Mouse (Mus musculus): ENCODE data around the gene Pnliprp2.

DNA sequence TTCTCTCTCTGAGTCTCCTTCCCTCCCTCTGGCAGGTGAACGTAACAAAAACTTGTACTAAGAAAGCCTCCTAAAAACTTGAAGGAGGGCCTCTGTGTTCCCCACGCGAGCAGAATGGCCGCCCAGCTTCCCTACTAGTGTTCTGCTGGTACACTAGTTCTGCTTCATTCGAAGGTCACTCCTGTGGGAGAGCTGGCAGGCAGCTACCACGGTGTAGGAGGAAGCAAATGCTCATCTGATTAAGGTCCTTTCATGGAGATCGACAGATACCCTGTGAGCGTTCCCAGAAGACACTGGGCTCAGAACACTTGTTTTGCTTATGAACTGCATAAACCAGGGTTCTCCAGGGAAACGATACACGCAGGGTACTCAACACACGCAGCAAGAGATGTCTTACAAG, 57.9 kb downstream of the Pnliprp2 start:
- TF ChIP-seq CTCF (IDR thresholded peaks at IDR 0.05 in 2 of 3, conservative IDR thresholded peaks at IDR 0.05 in 1 of 3; ENCODE audit: control insufficient read depth in 1 of 3, insufficient read depth in 1 of 3, low read depth in 2 of 3, low read length in 3 of 3, poor library complexity in 1 of 3, severe bottlenecking in 1 of 3) (no peak), ZC3H11A (IDR thresholded peaks at IDR 0.05; ENCODE audit: low read depth, low read length) (no peak), POLR2A (IDR thresholded peaks at IDR 0.05; ENCODE audit: control insufficient read depth in 1 of 2, insufficient read depth in 1 of 2, low read depth in 1 of 2, low read length in 2 of 2, poor library complexity in 1 of 2) (no peak)
